Mouse (Mus musculus): ENCODE measurements around the gene Gm17387.

DNA sequence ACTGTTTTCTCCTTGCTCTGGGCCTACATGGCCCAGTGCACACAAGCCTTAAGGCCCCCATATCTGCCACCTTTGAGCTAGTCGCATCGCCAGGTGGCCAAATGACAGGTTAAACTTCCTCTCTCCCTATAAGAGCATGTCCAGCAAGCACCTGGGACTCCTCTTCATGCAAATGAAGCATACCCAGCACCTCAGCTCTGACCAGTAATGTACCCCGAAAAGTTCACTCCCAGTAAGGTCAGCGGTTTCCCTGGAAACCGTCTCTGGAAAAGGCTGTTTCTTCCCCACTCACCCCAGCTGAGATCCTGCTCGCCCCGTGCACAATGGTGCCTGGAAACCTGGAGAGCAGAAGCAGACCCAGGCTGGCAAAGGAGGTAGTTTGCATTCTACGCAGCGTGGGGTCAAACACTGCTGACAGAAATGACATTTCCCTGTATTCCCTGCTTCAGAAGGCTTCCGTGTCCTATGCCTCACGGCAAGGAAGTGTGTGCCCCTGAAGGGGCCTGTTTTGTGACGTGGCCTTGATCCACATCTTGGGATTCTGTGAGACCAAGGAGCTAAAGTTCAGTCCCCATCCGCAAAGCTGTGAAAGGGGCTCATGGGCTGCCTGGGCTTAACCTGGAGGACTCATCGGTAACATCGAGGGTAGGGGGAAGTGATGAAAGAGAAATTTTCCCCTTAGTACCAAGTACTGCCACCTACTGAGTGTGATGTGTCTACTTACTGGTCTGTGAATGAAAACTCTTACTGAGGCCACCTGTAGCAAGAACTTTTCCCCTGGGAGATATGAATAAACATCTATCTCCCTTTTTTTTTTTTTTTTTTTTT is 27.8 kb upstream of the Gm17387 start:
- TF ChIP-seq POLR2A (IDR thresholded peaks at IDR 0.05; ENCODE audit: borderline replicate concordance, extremely low read depth, insufficient read depth, insufficient read length, poor library complexity, severe bottlenecking) (no peak), CTCF (IDR thresholded peaks at IDR 0.05; ENCODE audit: borderline replicate concordance, extremely low read depth, insufficient read depth, insufficient read length) (no peak)
